Mouse (Mus musculus) thymus, adult 2 months (tissue): Measurements from ENCODE around the gene Scamp4. TPM values are rescaled to one million over a fixed set of nuclear protein-coding genes. Genes with fewer than 3 reads are reported as not detected.
"Not testable (repeated sequence)": the region's sequence is repeated elsewhere in the genome, so short reads cannot be mapped to it uniquely, and the experiment has no call there.

ENCODE experiments used
- DNase-seq: peaks from one replicate; pipeline ENCODE4 v3.0.0; 2021
- H3K27ac ChIP-seq: fragments of 200-500 bp; 2 replicates; pipeline ENCODE4 v1.5.1; 2012; ENCODE audit warnings: low read length, control low read depth; ENCODE audit not compliant: control insufficient read depth, insufficient read depth
- H3K27me3 ChIP-seq: fragments of 200-500 bp; 2 replicates; pipeline ENCODE4 v1.6.1; 2012; ENCODE audit warnings: mild to moderate bottlenecking, low read length, moderate library complexity, mixed read lengths; ENCODE audit not compliant: control insufficient read depth, insufficient read depth
- H3K36me3 ChIP-seq: fragments of 200-500 bp; 2 replicates; pipeline ENCODE4 v1.6.1; 2012; ENCODE audit warnings: mild to moderate bottlenecking, low read length, moderate library complexity; ENCODE audit not compliant: control insufficient read depth, insufficient read depth
- H3K4me1 ChIP-seq: fragments of 200-500 bp; replicated peaks from 2 replicates; pipeline ENCODE4 v1.6.1; 2012; ENCODE audit warnings: low read length; ENCODE audit not compliant: control insufficient read depth, insufficient read depth
- H3K4me3 ChIP-seq: fragments of 200-500 bp; 2 replicates; pipeline ENCODE4 v1.5.1; 2012; ENCODE audit warnings: mild to moderate bottlenecking, low read length, control low read depth, moderate library complexity; ENCODE audit not compliant: control insufficient read depth, insufficient read depth
- CTCF ChIP-seq: fragments of 200-500 bp; IDR thresholded peaks from 2 replicates; pipeline ENCODE4 v1.5.1; 2012; ENCODE audit warnings: mild to moderate bottlenecking, control low read depth, low read length, moderate library complexity, borderline replicate concordance; ENCODE audit not compliant: control insufficient read depth, poor library complexity, insufficient read depth; ENCODE audit errors: extremely low read depth
- POLR2A ChIP-seq: fragments of 200-500 bp; IDR thresholded peaks from 2 replicates; pipeline ENCODE4 v1.6.1; 2012; ENCODE audit warnings: mild to moderate bottlenecking, low read length, control low read depth, moderate library complexity; ENCODE audit not compliant: control insufficient read depth, poor library complexity, insufficient read depth; ENCODE audit errors: extremely low read depth
- WGBS: fragments of 180-500 bp; shearing (Covaris S2); methylation state at CpG from one replicate; pipeline ENCODE4 v1.1.7; 2018; 5-methylcytosine and 5-hydroxymethylcytosine counted together
- polyA plus RNA-seq: library from polyadenylated mRNA; depleted of rRNA; stranded (reverse); fragments of >200 nt; gene quantifications from 2 replicates; pipeline ENCODE4 v1.2.3, GENCODE M21; 2012

The Scamp4 gene
- polyA plus RNA-seq, 1 experiment = 156 TPM

- peak overlapping the region; percentile 89 for H3K27ac ChIP-seq
- no peaks in the 10 kb centered on the region for H3K36me3 ChIP-seq
- peaks cover 51% of the 10 kb centered on the region for H3K4me1 ChIP-seq
- peak overlapping the region; percentile 33 for H3K4me3 ChIP-seq
- no peaks in the 10 kb centered on the region for H3K27me3 ChIP-seq
- TF ChIP-seq CTCF = no peak
- no peak for TF ChIP-seq POLR2A
- WGBS = 25% methylated on average over 7 of the region's 7 CpGs
- no peak for DNase-seq
Observed at GRCm38 (mm10) chr10:80603364-80603763, 692 bp downstream of the Scamp4 start.

- Histone ChIP-seq H3K4me3 (no peak overlapping the region), H3K36me3 (no peaks in the 10 kb centered on the region), H3K27me3 (no peaks in the 10 kb centered on the region), H3K4me1 (peaks cover 54% of the 10 kb centered on the region), H3K27ac (peak overlapping the region; percentile 89)
- TF ChIP-seq CTCF (no peak), POLR2A (no peak)
- WGBS = 85% methylated on average over 7 of the region's 7 CpGs
- DNase-seq = no peak
Observed at GRCm38 (mm10) chr10:80604001-80604509, 1.4 kb downstream of the Scamp4 start.

- H3K27me3 ChIP-seq = no peaks in the 10 kb centered on the region
- no peak for DNase-seq
- no peaks in the 10 kb centered on the region for H3K36me3 ChIP-seq
- H3K4me3 ChIP-seq = no peak overlapping the region
- 70% methylated on average over 2 of the region's 2 CpGs for WGBS
- peaks cover 64% of the 10 kb centered on the region for H3K4me1 ChIP-seq
- no peak for TF ChIP-seq CTCF
- TF ChIP-seq POLR2A = no peak
- H3K27ac ChIP-seq = no peak overlapping the region
Observed at GRCm38 (mm10) chr10:80604988-80605387, 2.3 kb downstream of the Scamp4 start.

DNA sequence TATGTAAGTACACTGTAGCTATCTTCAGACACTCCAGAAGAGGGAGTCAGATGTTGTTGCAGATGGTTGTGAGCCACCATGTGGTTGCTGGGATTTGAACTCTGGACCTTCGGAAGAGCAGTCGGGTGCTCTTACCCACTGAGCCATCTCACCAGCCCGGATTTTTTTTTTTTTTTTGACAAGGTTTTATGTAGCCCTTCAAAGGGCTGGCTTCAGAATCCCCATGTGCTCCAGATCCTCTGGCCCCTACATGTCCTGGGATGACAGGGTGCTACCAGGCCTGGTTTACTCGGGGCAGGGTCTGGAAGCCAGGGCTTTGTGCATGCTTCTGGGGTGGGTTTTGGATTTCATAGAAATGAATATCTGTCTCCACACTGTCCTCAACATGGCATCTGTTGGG is 3.0 kb downstream of the Scamp4 start, which contains the start of gene Gm49322:
Gene Gm49322, plus strand, starts transcription at position 301 of the 400 bp plus-strand sequence.
- peak within 1 kb of the TSS; percentile 28 for H3K4me3 ChIP-seq
- not testable (repeated sequence) for H3K27ac ChIP-seq, H3K36me3 ChIP-seq, DNase-seq, H3K27me3 ChIP-seq
- WGBS = 90% methylated on average over 4 of the region's 4 CpGs
- H3K4me1 ChIP-seq = peaks cover 71% of the 10 kb centered on the region

GRCm38 (mm10) chr10:80606306-80606705 is 3.6 kb downstream of the Scamp4 start:
- WGBS = 33% methylated on average over 23 of the region's 23 CpGs
- Histone ChIP-seq H3K27ac (no peak overlapping the region), H3K36me3 (no peaks in the 10 kb centered on the region), H3K4me3 (peak overlapping the region; percentile 28), H3K4me1 (peaks cover 76% of the 10 kb centered on the region), H3K27me3 (no peaks in the 10 kb centered on the region)
- DNase-seq = peak; percentile 65
- TF ChIP-seq POLR2A = peak; percentile 42; the same call in 1 of the 2 replicates
- 0 out of 2 replicates have a peak, but pooled peaks have one; percentile 44 for TF ChIP-seq CTCF

- no peaks in the 10 kb centered on the region for H3K36me3 ChIP-seq
- peak overlapping the region; percentile 28 for H3K4me3 ChIP-seq
- H3K4me1 ChIP-seq = peaks cover 78% of the 10 kb centered on the region
- H3K27ac ChIP-seq = no peak overlapping the region
- no peak for TF ChIP-seq CTCF
- TF ChIP-seq POLR2A = no peak
- no peak for DNase-seq
- no peaks in the 10 kb centered on the region for H3K27me3 ChIP-seq
- WGBS = 93% methylated on average over 34 of the region's 34 CpGs
Observed at GRCm38 (mm10) chr10:80606737-80607350, 4.2 kb downstream of the Scamp4 start.

DNA sequence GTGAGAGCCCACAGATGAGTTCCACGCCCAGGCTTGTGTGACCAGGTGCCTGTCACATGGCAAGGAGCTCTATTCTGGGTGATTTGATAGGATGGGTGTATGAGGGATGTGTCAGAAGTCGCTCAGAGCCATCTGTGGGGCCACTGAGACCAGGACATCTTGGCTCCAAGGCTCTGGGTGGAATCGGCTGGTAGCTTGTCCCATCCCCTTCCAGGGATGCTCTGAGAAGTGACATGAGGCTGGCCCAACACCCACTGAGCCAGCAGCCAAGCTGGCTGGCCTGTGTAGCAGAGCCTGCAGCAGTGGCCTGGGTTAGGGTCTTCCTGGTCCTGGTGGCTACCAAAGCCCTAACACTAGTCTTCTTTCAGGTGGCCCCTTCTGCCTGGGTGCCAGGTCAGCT is 5.8 kb downstream of the Scamp4 start:
- TF ChIP-seq POLR2A (no peak), CTCF (no peak)
- Histone ChIP-seq H3K4me3 (no peak overlapping the region), H3K27me3 (no peaks in the 10 kb centered on the region), H3K4me1 (peaks cover 75% of the 10 kb centered on the region), H3K27ac (no peak overlapping the region), H3K36me3 (no peaks in the 10 kb centered on the region)
- WGBS = 99% methylated on average over 3 of the region's 3 CpGs
- no peak for DNase-seq
